Mouse (Mus musculus): ENCODE data around the gene Cmklr1. TPM values are rescaled to one million over a fixed set of nuclear protein-coding genes. Genes with fewer than 3 reads are reported as not detected.

Cmklr1 gene
- polyA plus RNA-seq, 1 experiment: 2.2 TPM

GRCm38 (mm10) chr5:113685471-113685870, 35.2 kb upstream of the Cmklr1 start:
- WGBS: 93% methylated on average over 5 of the region's 5 CpGs

GRCm38 (mm10) chr5:113683246-113683645, 33.0 kb upstream of the Cmklr1 start:
- H3K27me3 ChIP-seq (ENCODE audit: control insufficient read depth, insufficient read depth, low read length): no peaks in the 10 kb centered on the region
- H3K4me3 ChIP-seq (replicated peaks; ENCODE audit: insufficient read depth, low read depth, low read length): no peak overlapping the region
- peak overlapping the region; percentile 99 for H3K27ac ChIP-seq (ENCODE audit: insufficient read depth, low read length)
- peak; percentile 90 to 96 for DNase-seq
- H3K4me1 ChIP-seq (ENCODE audit: control insufficient read depth, insufficient read depth, low read length): peaks cover 52% of the 10 kb centered on the region
- WGBS: 6% methylated on average over 5 of the region's 5 CpGs
- 0 out of 2 replicates have a peak, but pooled peaks have one; percentile 6 for TF ChIP-seq POLR2A (IDR thresholded peaks at IDR 0.05; ENCODE audit: borderline replicate concordance, insufficient read depth, low read length)
- TF ChIP-seq CTCF (IDR thresholded peaks at IDR 0.05; ENCODE audit: borderline replicate concordance, insufficient read depth, low read depth, low read length): no peak

More at GRCm38 (mm10) chr5:113685471-113685870, 35.2 kb upstream of the Cmklr1 start:
- H3K4me1 ChIP-seq (ENCODE audit: control insufficient read depth, insufficient read depth, low read length): peaks cover 47% of the 10 kb centered on the region
- DNase-seq: no peak
- H3K4me3 ChIP-seq (replicated peaks; ENCODE audit: insufficient read depth, low read depth, low read length): no peak overlapping the region
- no peaks in the 10 kb centered on the region for H3K27me3 ChIP-seq (ENCODE audit: control insufficient read depth, insufficient read depth, low read length)
- H3K27ac ChIP-seq (ENCODE audit: insufficient read depth, low read length): peak overlapping the region; percentile 90
- no peak for TF ChIP-seq CTCF (IDR thresholded peaks at IDR 0.05; ENCODE audit: borderline replicate concordance, insufficient read depth, low read depth, low read length)
- TF ChIP-seq POLR2A (IDR thresholded peaks at IDR 0.05; ENCODE audit: borderline replicate concordance, insufficient read depth, low read length): no peak

GRCm38 (mm10) chr5:113682472-113682871, 32.2 kb upstream of the Cmklr1 start:
- WGBS: 89% methylated on average over 3 of the region's 3 CpGs
- TF ChIP-seq CTCF (IDR thresholded peaks at IDR 0.05; ENCODE audit: borderline replicate concordance, insufficient read depth, low read depth, low read length) (no peak), POLR2A (IDR thresholded peaks at IDR 0.05; ENCODE audit: borderline replicate concordance, insufficient read depth, low read length) (no peak)
- peaks cover 52% of the 10 kb centered on the region for H3K4me1 ChIP-seq (ENCODE audit: control insufficient read depth, insufficient read depth, low read length)
- no peaks in the 10 kb centered on the region for H3K27me3 ChIP-seq (ENCODE audit: control insufficient read depth, insufficient read depth, low read length)
- DNase-seq: no peak
- H3K4me3 ChIP-seq (replicated peaks; ENCODE audit: insufficient read depth, low read depth, low read length): no peak overlapping the region
- H3K27ac ChIP-seq (ENCODE audit: insufficient read depth, low read length): peak overlapping the region; percentile 99

GRCm38 (mm10) chr5:113681219-113681618, 31.0 kb upstream of the Cmklr1 start:
- Histone ChIP-seq H3K4me3 (replicated peaks; ENCODE audit: insufficient read depth, low read depth, low read length) (no peak overlapping the region), H3K4me1 (ENCODE audit: control insufficient read depth, insufficient read depth, low read length) (peaks cover 57% of the 10 kb centered on the region), H3K27ac (ENCODE audit: insufficient read depth, low read length) (peak overlapping the region; percentile 99), H3K27me3 (ENCODE audit: control insufficient read depth, insufficient read depth, low read length) (no peaks in the 10 kb centered on the region)
- TF ChIP-seq POLR2A (IDR thresholded peaks at IDR 0.05; ENCODE audit: borderline replicate concordance, insufficient read depth, low read length) (no peak), CTCF (IDR thresholded peaks at IDR 0.05; ENCODE audit: borderline replicate concordance, insufficient read depth, low read depth, low read length) (no peak)
- 60% methylated on average over 14 of the region's 14 CpGs for WGBS
- DNase-seq: no peak

- Histone ChIP-seq H3K4me1 (ENCODE audit: control insufficient read depth, insufficient read depth, low read length) (peaks cover 59% of the 10 kb centered on the region), H3K4me3 (replicated peaks; ENCODE audit: insufficient read depth, low read depth, low read length) (no peak overlapping the region), H3K27ac (ENCODE audit: insufficient read depth, low read length) (peak overlapping the region; percentile 98), H3K27me3 (ENCODE audit: control insufficient read depth, insufficient read depth, low read length) (no peaks in the 10 kb centered on the region)
- WGBS: 22% methylated on average over 4 of the region's 4 CpGs
- DNase-seq: no peak
- TF ChIP-seq POLR2A (IDR thresholded peaks at IDR 0.05; ENCODE audit: borderline replicate concordance, insufficient read depth, low read length) (no peak), CTCF (IDR thresholded peaks at IDR 0.05; ENCODE audit: borderline replicate concordance, insufficient read depth, low read depth, low read length) (no peak)
Observed at GRCm38 (mm10) chr5:113679509-113679908, 29.3 kb upstream of the Cmklr1 start.

GRCm38 (mm10) chr5:113678743-113679452, 28.7 kb upstream of the Cmklr1 start:
- Histone ChIP-seq H3K27me3 (ENCODE audit: control insufficient read depth, insufficient read depth, low read length) (no peaks in the 10 kb centered on the region), H3K4me3 (replicated peaks; ENCODE audit: insufficient read depth, low read depth, low read length) (no peak overlapping the region), H3K4me1 (ENCODE audit: control insufficient read depth, insufficient read depth, low read length) (peaks cover 53% of the 10 kb centered on the region), H3K27ac (ENCODE audit: insufficient read depth, low read length) (peak overlapping the region; percentile 98)
- peak; percentile 25; the same call in 1 of the 2 replicates for TF ChIP-seq CTCF (IDR thresholded peaks at IDR 0.05; ENCODE audit: borderline replicate concordance, insufficient read depth, low read depth, low read length)
- 0 out of 2 replicates have a peak, but pooled peaks have one; percentile 8 for TF ChIP-seq POLR2A (IDR thresholded peaks at IDR 0.05; ENCODE audit: borderline replicate concordance, insufficient read depth, low read length)
- peak; percentile 96 to 99 for DNase-seq
- 4% methylated on average over 10 of the region's 10 CpGs for WGBS

- WGBS: 38% methylated on average over 6 of the region's 7 CpGs
- H3K4me1 ChIP-seq (ENCODE audit: control insufficient read depth, insufficient read depth, low read length): peaks cover 49% of the 10 kb centered on the region
- peak in 1 of 2 experiments; percentile 58 for DNase-seq
- H3K27ac ChIP-seq (ENCODE audit: insufficient read depth, low read length): peak overlapping the region; percentile 98
- H3K27me3 ChIP-seq (ENCODE audit: control insufficient read depth, insufficient read depth, low read length): no peaks in the 10 kb centered on the region
- no peak overlapping the region for H3K4me3 ChIP-seq (replicated peaks; ENCODE audit: insufficient read depth, low read depth, low read length)
- TF ChIP-seq CTCF (IDR thresholded peaks at IDR 0.05; ENCODE audit: borderline replicate concordance, insufficient read depth, low read depth, low read length) (no peak), POLR2A (IDR thresholded peaks at IDR 0.05; ENCODE audit: borderline replicate concordance, insufficient read depth, low read length) (no peak)
Observed at GRCm38 (mm10) chr5:113677541-113677940, 27.3 kb upstream of the Cmklr1 start.

GRCm38 (mm10) chr5:113674851-113675250, 24.6 kb upstream of the Cmklr1 start:
- 23% methylated on average over 7 of the region's 7 CpGs for WGBS
- TF ChIP-seq POLR2A (IDR thresholded peaks at IDR 0.05; ENCODE audit: borderline replicate concordance, insufficient read depth, low read length): no peak
- no peak for TF ChIP-seq CTCF (IDR thresholded peaks at IDR 0.05; ENCODE audit: borderline replicate concordance, insufficient read depth, low read depth, low read length)
- H3K27ac ChIP-seq (ENCODE audit: insufficient read depth, low read length): peak overlapping the region; percentile 96

More at GRCm38 (mm10) chr5:113674851-113675250, 24.6 kb upstream of the Cmklr1 start:
- Histone ChIP-seq H3K4me1 (ENCODE audit: control insufficient read depth, insufficient read depth, low read length) (peaks cover 34% of the 10 kb centered on the region), H3K4me3 (replicated peaks; ENCODE audit: insufficient read depth, low read depth, low read length) (no peak overlapping the region), H3K27me3 (ENCODE audit: control insufficient read depth, insufficient read depth, low read length) (no peaks in the 10 kb centered on the region)
- DNase-seq: peak in 1 of 2 experiments; percentile 59
